Mouse (Mus musculus): ENCODE measurements around the gene Suco. TPM values are rescaled to one million over a fixed set of nuclear protein-coding genes. Genes with fewer than 3 reads are reported as not detected.

Gene Suco
- polyA plus RNA-seq, 1 experiment from 2014 or later, result 13.1 TPM

DNA sequence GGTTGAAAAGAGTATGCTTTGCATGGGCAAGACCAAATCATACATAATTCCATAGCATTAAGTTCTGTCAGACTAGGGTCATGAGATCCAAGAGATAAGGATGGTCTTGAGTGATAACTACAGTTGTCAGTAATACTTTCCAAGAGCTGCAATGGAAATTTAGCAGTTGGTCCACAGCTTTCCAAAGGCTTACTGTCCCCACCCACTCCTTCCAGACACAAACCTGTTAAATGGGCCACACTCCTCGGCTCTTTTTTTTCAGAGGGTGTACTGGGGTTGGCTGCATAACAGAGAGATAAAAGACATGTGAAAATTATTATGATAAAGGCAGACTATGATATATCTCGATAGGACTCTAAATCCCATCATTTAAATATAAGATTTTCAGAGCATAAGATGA, 93.8 kb downstream of the Suco start:
- Histone ChIP-seq H3K27me3 (replicated peaks; ENCODE audit: insufficient read depth, low read length) (no peaks in the 10 kb centered on the region), H3K9me3 (ENCODE audit: low read length) (no peaks in the 10 kb centered on the region; the same call in 1 of the 2 replicates), H3K4me1 (ENCODE audit: insufficient read depth, low read depth, low read length) (no peaks in the 10 kb centered on the region), H3K36me3 (ENCODE audit: insufficient read depth, low read length) (no peaks in the 10 kb centered on the region), H3K4me2 (replicated peaks; ENCODE audit: low read depth, low read length) (no peak overlapping the region), H3K27ac (ENCODE audit: low read length) (no peak overlapping the region), H3K9ac (replicated peaks; ENCODE audit: low read depth) (no peak overlapping the region), H3K4me3 (ENCODE audit: low read depth, low read length) (no peak overlapping the region)
- ATAC-seq, result no peak
- 65% methylated on average over 2 of the region's 2 CpGs for WGBS
- no peak for DNase-seq (ENCODE audit: low spot score)
- TF ChIP-seq EP300 (IDR thresholded peaks at IDR 0.05) (no peak), CTCF (IDR thresholded peaks at IDR 0.05) (no peak)

DNA sequence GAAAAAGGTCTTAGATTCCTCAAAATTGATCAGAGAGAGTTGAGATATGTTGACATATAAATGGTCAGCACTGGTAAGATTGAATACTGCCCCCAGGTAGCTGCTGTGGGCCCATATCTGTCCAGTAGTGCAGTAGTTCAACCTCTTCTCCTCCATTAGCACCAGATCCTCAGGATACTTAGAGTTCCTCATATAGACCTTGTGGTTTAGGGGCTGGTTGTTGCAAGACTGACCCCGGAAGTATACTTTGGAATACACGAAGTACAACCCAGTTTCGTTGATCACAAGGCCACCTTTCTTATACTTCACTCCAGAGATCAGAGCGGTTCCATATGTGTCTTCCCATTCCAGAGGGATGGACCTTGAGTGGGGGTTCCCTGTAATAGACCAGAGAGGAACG, 94.9 kb downstream of the Suco start:
- no peaks in the 10 kb centered on the region for H3K36me3 ChIP-seq (ENCODE audit: insufficient read depth, low read length)
- no peak for ATAC-seq
- H3K9me3 ChIP-seq (ENCODE audit: low read length), result no peaks in the 10 kb centered on the region
- no peak overlapping the region for H3K27ac ChIP-seq (ENCODE audit: low read length)
- no peak overlapping the region for H3K4me3 ChIP-seq (ENCODE audit: low read depth, low read length)
- no peak for DNase-seq (ENCODE audit: low spot score)
- no peaks in the 10 kb centered on the region for H3K27me3 ChIP-seq (replicated peaks; ENCODE audit: insufficient read depth, low read length)
- H3K4me1 ChIP-seq (ENCODE audit: insufficient read depth, low read depth, low read length), result no peaks in the 10 kb centered on the region
- TF ChIP-seq EP300 (IDR thresholded peaks at IDR 0.05) (no peak), CTCF (IDR thresholded peaks at IDR 0.05) (no peak)
- H3K4me2 ChIP-seq (replicated peaks; ENCODE audit: low read depth, low read length), result no peak overlapping the region
- H3K9ac ChIP-seq (replicated peaks; ENCODE audit: low read depth), result no peak overlapping the region
- 85% methylated on average over 5 of the region's 5 CpGs for WGBS

DNA sequence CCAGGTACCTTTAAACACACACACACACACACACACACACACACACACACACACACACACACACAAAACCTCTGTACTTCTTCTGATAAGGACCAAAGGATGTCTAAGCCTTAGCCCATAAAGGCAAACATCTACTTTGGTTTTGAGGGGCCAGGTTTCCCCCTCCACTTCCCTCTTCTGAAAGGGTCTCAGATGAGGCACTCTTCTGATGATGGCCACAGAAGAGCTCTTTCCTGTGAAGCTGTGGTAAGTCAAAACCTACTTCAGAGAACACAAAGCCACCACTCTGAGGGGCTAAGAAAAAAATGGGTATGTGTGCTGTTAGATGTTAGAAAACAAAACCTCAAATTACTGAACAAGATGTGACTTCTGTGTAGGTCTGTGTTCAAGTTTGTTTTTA, 97.4 kb downstream of the Suco start:
- no peaks in the 10 kb centered on the region for H3K4me1 ChIP-seq (ENCODE audit: insufficient read depth, low read depth, low read length)
- no peak overlapping the region for H3K27ac ChIP-seq (ENCODE audit: low read length)
- TF ChIP-seq EP300 (IDR thresholded peaks at IDR 0.05) (no peak), CTCF (IDR thresholded peaks at IDR 0.05) (no peak)
- DNase-seq (ENCODE audit: low spot score), result no peak
- H3K27me3 ChIP-seq (replicated peaks; ENCODE audit: insufficient read depth, low read length), result no peaks in the 10 kb centered on the region
- no peaks in the 10 kb centered on the region for H3K9me3 ChIP-seq (ENCODE audit: low read length)
- H3K9ac ChIP-seq (replicated peaks; ENCODE audit: low read depth), result no peak overlapping the region
- ATAC-seq, result no peak
- no peak overlapping the region for H3K4me3 ChIP-seq (ENCODE audit: low read depth, low read length)
- H3K4me2 ChIP-seq (replicated peaks; ENCODE audit: low read depth, low read length), result no peak overlapping the region
- H3K36me3 ChIP-seq (ENCODE audit: insufficient read depth, low read length), result no peaks in the 10 kb centered on the region

DNA sequence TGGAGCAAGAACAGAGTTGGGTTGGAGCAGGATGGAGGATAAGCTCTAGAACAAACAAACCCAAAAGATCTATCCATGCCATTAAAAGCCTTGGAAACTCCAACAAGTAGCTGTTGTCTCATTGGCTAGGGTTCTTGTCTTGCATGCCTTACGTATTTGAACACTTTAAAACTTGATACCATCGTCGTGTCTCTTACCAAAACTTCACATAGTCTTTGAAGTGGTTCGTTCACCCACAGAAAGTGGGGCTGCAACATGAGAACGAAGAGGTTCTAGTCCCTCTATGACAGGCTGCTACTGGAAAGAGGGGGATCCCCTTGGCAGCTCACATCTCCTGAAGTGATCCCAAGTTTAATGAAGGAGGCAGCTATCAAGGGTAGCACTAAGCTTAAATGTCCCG, 101.3 kb downstream of the Suco start:
- no peaks in the 10 kb centered on the region for H3K36me3 ChIP-seq (ENCODE audit: insufficient read depth, low read length)
- H3K9me3 ChIP-seq (ENCODE audit: low read length), result no peaks in the 10 kb centered on the region
- no peaks in the 10 kb centered on the region for H3K4me1 ChIP-seq (ENCODE audit: insufficient read depth, low read depth, low read length)
- H3K27ac ChIP-seq (ENCODE audit: low read length), result no peak overlapping the region
- WGBS, result 65% methylated on average over 6 of the region's 6 CpGs
- no peaks in the 10 kb centered on the region for H3K27me3 ChIP-seq (replicated peaks; ENCODE audit: insufficient read depth, low read length)
- ATAC-seq, result no peak
- no peak for DNase-seq (ENCODE audit: low spot score)
- H3K4me3 ChIP-seq (ENCODE audit: low read depth, low read length), result no peak overlapping the region
- H3K9ac ChIP-seq (replicated peaks; ENCODE audit: low read depth), result no peak overlapping the region
- TF ChIP-seq CTCF (IDR thresholded peaks at IDR 0.05) (no peak), EP300 (IDR thresholded peaks at IDR 0.05) (no peak)
- H3K4me2 ChIP-seq (replicated peaks; ENCODE audit: low read depth, low read length), result no peak overlapping the region

DNA sequence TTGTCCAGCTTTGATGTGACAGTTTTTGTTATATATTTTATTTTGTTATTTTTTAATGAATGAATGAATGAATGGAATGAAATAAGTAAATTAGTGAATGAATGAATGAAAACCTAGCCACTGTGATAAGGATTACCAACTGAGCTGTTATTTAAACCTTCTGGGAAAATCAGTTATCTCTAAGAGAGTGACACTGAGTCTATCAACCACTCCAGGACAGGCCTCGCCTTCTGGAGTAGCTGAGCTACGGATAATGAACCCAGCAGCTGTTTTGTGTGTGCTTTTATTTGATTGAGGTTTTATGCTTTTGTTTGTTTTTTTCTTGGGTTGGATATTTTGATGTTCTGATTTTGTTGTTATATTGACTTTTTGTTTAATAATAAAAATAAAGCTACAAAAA, 105.2 kb downstream of the Suco start:
- no peak for ATAC-seq
- no peaks in the 10 kb centered on the region for H3K36me3 ChIP-seq (ENCODE audit: insufficient read depth, low read length)
- TF ChIP-seq EP300 (IDR thresholded peaks at IDR 0.05), result no peak
- no peak for TF ChIP-seq CTCF (IDR thresholded peaks at IDR 0.05)
- no peak for DNase-seq (ENCODE audit: low spot score)
- no peak overlapping the region for H3K9ac ChIP-seq (replicated peaks; ENCODE audit: low read depth)
- H3K4me1 ChIP-seq (ENCODE audit: insufficient read depth, low read depth, low read length), result no peaks in the 10 kb centered on the region; the same call in 1 of the 2 replicates
- no peaks in the 10 kb centered on the region for H3K9me3 ChIP-seq (ENCODE audit: low read length)
- H3K27me3 ChIP-seq (replicated peaks; ENCODE audit: insufficient read depth, low read length), result no peaks in the 10 kb centered on the region
- no peak overlapping the region for H3K4me2 ChIP-seq (replicated peaks; ENCODE audit: low read depth, low read length)
- no peak overlapping the region for H3K27ac ChIP-seq (ENCODE audit: low read length)
- 65% methylated on average over 2 of the region's 2 CpGs for WGBS
- H3K4me3 ChIP-seq (ENCODE audit: low read depth, low read length), result no peak overlapping the region

DNA sequence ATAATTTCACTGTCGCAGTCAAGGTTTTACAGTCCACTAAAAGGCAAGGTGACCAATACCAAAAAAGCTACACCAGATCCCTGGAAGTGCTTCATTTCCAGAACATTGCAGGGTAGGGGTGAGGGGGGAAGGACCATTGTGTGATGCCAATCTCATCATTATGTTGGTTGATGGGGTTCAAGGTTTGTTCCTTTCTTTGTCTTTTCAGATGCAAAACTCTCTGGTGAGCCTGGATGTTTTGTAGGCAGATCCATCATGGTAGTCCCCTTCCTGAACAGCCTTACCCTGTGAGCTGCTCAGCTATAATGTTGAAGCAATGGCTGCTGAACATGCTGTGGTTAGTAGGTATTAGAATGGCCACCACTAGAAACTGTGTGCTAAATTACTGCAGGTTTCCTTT, 107.2 kb downstream of the Suco start:
- TF ChIP-seq EP300 (IDR thresholded peaks at IDR 0.05) (no peak), CTCF (IDR thresholded peaks at IDR 0.05) (no peak)
- Histone ChIP-seq H3K9me3 (ENCODE audit: low read length) (no peaks in the 10 kb centered on the region), H3K27ac (ENCODE audit: low read length) (no peak overlapping the region), H3K36me3 (ENCODE audit: insufficient read depth, low read length) (no peaks in the 10 kb centered on the region), H3K4me1 (ENCODE audit: insufficient read depth, low read depth, low read length) (no peaks in the 10 kb centered on the region; the same call in 1 of the 2 replicates), H3K27me3 (replicated peaks; ENCODE audit: insufficient read depth, low read length) (no peaks in the 10 kb centered on the region), H3K9ac (replicated peaks; ENCODE audit: low read depth) (no peak overlapping the region), H3K4me3 (ENCODE audit: low read depth, low read length) (no peak overlapping the region), H3K4me2 (replicated peaks; ENCODE audit: low read depth, low read length) (no peak overlapping the region)
- WGBS, result 87% methylated on average over 1 of the region's 1 CpGs
- ATAC-seq, result no peak
- DNase-seq (ENCODE audit: low spot score), result no peak

DNA sequence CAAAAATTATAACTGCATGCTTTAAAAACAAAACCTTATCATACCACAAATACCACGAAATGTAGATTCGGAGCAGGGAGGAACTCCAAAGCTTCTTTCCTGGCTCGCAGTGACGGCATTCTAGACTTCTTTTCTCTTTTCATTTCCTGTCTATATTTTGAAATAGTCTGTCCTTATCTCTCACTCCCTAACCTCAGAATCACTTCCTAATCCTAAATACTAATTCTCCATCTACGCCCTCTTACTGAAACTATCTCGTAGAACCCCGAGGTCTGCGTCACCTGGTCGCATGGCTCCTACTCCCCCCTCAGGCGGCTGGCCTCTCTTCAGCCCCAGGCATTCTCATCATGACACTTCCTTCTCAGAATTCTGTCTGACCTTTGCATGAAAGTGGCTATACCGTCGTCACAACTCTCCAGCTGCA, 109.4 kb downstream of the Suco start:
- Histone ChIP-seq H3K9ac (replicated peaks; ENCODE audit: low read depth) (no peak overlapping the region), H3K27me3 (replicated peaks; ENCODE audit: insufficient read depth, low read length) (no peaks in the 10 kb centered on the region), H3K9me3 (ENCODE audit: low read length) (no peaks in the 10 kb centered on the region), H3K27ac (ENCODE audit: low read length) (no peak overlapping the region), H3K4me2 (replicated peaks; ENCODE audit: low read depth, low read length) (no peak overlapping the region; the same call in 1 of the 2 replicates), H3K4me1 (ENCODE audit: insufficient read depth, low read depth, low read length) (no peaks in the 10 kb centered on the region; the same call in 1 of the 2 replicates), H3K4me3 (ENCODE audit: low read depth, low read length) (0 out of 2 replicates have a peak overlapping the region, but pooled peaks have one; percentile 8), H3K36me3 (ENCODE audit: insufficient read depth, low read length) (no peaks in the 10 kb centered on the region)
- no peak for TF ChIP-seq CTCF (IDR thresholded peaks at IDR 0.05)
- no peak for TF ChIP-seq EP300 (IDR thresholded peaks at IDR 0.05)
- 39% methylated on average over 12 of the region's 12 CpGs for WGBS
- ATAC-seq, result no peak
- peak; percentile 19 for DNase-seq (ENCODE audit: low spot score)
